Mouse (Mus musculus): Measurements from ENCODE around the gene Il4i1. TPM values are rescaled to one million over a fixed set of nuclear protein-coding genes. Genes with fewer than 3 reads are reported as not detected.

Gene Il4i1
- 1 to 10 TPM; 2.2 to 2.4 TPM for total RNA-seq (2021)

DNA sequence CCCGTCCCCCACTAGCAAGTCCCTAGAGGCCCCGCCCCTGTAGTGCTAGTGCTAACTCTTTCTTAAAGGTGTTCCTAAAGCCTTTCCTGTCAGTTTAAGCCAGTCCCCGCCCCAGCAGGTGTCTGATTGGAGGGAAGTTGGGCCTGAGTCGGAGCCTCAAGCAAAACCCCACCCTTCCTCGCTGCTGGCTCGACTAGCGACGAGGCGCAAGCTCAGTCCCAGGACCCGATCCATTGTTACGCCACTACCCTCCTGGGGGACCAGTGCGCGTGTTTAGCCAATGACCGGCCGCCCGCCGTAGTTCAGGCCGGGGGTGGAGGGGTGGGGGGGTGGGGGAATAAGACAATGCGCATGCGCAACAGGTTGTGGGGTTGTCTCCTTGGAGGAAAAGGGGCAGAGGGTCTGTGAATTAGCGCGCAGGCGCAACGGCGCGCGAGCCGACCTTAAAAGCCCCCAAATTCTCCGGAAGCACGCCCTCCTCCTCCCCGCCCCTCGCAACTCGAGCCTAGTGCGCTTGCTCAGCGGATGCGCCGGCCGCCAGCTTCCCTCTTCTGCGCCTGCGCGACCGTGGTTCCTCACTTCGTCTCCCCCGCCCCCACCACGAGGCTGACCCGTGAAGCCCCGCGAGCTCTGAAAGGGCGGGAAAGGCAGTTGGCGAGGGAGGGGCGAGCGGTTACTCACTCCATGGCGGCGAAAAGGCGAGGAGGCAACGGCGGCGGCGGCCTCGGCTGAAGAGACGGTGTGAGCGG, at the start of gene Il4i1, which contains the start of gene Nup62:
Gene Il4i1, plus strand, starts transcription at position 667 of the 749 bp plus-strand sequence.
Gene Nup62, plus strand, starts transcription at position 368 of the 749 bp plus-strand sequence.
- DNase-seq (ENCODE audit: low spot score in 2 of 2): peak; percentile 98
- intact Hi-C loops (cut with DNase I): loop anchor here (1.0 kb wide), 1 partner anchor 68 kb away; the partner anchor contains the start of gene Vrk3

DNA sequence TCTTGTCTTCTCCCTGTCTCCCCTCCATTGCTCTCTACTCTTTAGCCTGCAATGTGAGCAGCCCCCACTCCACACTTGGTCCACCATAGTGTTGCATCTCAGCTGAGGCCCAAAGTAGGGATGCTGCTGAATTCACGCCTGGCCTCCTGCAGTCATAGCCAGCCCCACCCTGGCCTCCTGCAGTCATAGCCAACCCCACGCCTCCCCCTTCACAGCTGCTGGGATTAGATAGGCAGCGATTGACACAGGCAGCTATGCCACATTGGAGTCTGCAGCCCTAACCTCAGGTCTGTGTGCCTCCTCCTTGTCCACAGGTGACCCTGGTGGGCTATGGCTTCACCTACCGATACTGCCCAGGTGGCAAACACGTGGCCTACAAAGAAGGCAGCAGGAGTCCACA, 48.1 kb upstream of the Il4i1 start:
- no peak for DNase-seq (ENCODE audit: low spot score in 2 of 2)
- intact Hi-C loops (cut with DNase I): no loop called here

DNA sequence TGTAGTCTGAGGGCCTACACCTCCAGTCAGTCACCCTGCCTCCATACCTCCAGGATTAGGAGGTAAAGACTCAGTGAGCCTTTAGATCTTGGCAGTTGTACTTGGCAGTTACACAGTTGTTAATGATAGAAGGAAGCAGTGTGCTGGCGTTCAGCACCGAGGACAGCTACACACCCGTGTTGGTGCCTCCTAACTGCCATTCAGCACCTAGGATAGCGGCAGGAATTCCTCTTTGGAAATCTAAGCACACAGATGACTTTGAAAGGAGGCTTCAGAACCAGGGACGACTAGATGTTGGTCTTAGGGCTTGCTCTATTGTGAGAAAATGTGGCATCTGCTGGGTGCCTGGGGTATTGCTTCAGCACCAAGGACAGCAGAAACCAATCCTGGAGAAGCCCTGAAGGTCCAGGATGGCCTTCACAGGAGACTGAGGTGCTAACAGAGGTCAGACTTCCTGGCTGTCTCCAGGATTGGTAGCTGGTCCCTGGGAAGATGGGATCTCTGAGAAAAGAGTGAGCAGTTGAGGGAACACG, 46.1 kb upstream of the Il4i1 start:
- DNase-seq (ENCODE audit: low spot score in 2 of 2): no peak

DNA sequence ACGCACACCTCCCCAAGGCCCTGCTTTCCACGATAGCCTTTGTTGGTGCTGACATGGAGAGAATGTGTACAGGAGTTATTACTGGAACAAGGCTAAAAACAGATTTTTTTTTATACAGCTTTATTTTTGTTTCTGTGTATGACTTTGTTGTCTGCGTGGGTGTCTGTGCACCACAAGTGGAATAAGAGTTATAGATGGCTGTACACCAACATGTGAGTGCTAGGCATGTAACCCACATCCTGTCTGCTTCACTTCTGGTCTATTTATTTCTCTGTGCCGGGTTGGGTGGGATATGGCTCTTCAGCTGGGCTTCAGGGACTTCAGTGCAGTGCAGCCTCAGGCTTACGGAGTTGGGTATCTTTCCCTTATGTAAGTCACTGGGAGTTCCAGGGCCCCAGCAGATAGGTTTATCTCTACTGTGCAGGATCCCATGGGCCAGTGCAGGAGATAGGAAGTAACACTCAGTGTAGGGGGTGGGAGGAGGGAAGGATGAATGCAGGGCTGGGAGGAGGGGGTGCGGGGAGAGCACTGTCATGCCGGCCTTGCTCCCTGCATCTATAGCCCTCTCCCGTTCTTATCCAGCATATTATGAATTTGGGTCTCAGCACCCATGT, 43.5 kb upstream of the Il4i1 start:
- intact Hi-C loops (cut with DNase I): no loop called here
- DNase-seq (ENCODE audit: low spot score in 2 of 2): no peak

More for the DNA sequence above, 46.1 kb upstream of the Il4i1 start:
- intact Hi-C loops (cut with DNase I): no loop called here

DNA sequence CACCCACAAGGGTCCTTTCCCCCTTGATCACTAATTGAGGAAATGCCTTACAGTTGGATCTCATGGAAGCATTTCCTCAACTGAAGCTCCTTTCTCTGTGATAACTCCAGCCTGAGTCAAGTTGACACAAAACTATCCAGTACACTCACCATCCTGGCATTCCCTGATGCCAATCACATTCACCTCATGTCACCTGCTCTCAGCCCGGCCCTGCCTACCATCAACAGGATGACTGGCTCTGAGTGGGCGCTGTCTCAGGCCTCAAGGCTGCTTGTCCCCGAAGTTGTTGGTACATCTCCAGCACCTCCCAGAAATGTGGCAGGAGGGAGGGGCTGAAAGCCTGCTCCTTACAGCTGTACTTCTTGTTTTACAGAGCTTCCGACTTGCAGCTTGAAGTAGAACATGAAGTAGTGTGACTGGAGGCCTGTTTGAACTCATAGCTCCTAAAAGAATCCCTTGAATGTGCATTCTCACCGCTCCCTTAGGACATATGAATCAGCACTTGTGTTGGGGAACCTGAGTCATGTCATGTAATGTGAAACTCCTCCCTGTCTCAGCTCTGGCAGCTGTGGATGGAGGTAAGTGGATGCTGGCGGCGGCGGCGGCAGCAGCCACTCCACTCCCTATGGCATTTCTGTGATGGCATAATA, 39.2 kb upstream of the Il4i1 start:
- intact Hi-C loops (cut with DNase I): no loop called here
- no peak for DNase-seq (ENCODE audit: low spot score in 2 of 2)

DNA sequence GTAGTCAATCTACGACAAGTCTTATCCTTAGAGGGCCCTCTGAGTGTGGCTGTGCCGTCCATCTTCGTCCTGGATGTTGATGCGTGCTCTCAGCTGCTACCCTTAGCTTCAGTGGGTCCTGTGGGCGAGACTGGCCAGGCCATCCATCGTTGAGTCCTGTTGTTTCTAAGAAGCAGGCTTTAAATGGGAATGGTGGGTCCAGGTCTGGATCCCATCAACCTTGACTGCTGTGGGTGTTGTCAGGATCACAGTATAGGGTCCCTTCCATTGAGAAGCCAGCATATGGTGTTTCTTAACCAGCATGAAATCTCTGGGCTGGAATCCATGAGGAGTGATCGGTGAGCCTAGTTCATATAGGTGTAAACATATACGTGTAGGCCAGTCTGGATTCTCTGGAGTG, 36.1 kb upstream of the Il4i1 start:
- intact Hi-C loops (cut with DNase I): no loop called here
- DNase-seq (ENCODE audit: low spot score in 2 of 2): no peak

DNA sequence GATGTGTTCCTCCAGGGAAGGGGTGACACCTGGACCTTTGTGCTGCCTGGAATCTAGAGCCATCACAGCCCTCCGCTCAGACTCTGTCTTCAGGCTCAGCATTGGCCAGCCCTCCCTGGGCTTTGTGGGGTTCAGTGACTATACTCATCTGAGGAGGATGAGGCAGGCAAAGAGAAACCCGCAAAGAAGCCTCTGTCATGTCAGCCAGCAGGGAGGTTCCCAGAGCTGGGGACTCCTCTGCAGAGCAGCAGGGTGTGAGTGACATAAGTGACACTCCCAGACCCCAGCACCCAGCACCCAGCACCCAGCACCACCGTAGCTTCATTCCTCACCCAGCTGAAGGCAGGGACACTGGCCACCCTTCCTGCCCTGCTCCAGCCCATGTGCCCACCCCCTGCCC, 26.7 kb upstream of the Il4i1 start:
- DNase-seq (ENCODE audit: low spot score in 2 of 2): no peak
- intact Hi-C loops (cut with DNase I): loop anchor here (5.0 kb wide), 1 partner anchor 77 kb away; no protein-coding TSS in a partner anchor

DNA sequence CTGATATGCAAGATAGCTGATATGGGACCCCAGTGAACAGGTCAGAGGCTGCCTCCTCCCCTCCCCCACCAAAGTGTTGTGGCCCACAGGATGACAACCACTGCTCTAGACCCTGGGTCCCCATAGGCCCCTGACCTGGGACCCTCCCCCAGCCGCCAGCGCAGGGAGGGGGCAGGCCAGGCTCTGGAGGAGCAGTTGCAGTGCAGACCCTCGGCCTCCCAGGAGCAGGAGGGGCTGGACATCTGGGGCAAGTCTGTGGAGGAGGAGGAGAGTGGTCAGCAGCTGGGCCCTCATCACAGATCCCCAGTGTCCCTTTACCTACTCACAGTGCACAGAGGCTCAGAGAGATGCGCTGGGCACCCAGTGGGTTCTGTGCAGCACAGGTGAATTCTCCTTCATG, 26.1 kb upstream of the Il4i1 start:
- no peak for DNase-seq (ENCODE audit: low spot score in 2 of 2)
- intact Hi-C loops (cut with DNase I): no loop called here

DNA sequence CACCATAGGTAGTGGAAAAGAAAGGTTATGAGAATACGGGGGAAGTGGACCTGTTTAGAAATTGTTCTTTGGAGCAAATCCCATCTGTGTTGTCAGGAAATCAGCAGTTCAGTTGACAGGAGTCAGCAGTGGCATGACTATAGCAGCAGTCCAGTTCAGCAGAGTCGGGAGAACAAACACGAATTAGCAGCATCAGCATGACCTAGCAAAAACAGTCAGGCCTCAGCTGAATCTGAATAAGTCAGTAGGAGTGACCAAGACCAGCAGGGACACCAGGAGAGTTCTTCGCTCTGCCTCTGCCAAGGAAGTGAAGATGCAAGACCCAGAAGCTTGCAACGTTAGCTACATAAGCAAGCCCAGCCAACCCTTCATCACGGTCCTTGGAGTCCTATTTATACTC, 23.4 kb upstream of the Il4i1 start:
- intact Hi-C loops (cut with DNase I): no loop called here
- DNase-seq (ENCODE audit: low spot score in 2 of 2): no peak

DNA sequence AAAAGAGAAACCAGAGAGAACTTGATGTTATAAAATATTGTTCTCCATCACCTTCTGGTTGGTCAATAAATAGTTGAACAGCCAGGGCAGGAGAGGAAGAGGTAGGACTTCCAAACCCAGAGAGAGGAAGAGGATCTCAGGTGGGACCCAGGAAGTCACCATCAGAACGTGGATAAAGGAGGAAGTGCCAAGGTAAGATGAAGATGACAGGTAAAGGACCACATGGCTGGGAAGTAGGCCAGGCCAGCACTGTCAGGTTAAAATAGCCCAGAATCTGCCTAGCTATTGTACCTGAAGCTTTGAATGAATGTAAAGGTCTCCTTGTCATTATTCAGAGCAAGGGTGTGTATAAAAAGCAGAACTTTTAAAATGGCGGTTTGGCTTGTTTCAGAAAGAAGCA, 7.3 kb upstream of the Il4i1 start:
- DNase-seq (ENCODE audit: low spot score in 2 of 2): no peak
- intact Hi-C loops (cut with DNase I): no loop called here

DNA sequence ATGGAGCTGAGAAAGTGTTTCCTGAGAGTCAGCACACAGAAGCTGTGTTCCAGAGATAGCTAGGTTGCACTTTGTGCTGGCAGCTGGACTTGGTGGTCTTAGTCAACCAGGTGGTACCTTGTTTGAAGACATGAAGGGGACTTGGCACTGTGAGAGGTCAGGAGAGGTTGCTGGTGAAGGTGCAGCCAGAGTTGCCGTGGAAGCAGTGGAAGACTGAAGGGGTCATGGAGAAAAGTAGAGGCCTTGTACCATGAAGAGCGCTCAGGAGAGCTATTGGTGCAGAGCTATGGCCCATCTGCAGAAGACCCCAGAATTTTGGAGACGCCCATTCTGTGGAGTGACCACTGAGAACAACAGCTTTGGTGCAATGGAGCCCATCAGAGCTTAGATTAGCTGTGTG, 6.7 kb upstream of the Il4i1 start:
- intact Hi-C loops (cut with DNase I): no loop called here

DNA sequence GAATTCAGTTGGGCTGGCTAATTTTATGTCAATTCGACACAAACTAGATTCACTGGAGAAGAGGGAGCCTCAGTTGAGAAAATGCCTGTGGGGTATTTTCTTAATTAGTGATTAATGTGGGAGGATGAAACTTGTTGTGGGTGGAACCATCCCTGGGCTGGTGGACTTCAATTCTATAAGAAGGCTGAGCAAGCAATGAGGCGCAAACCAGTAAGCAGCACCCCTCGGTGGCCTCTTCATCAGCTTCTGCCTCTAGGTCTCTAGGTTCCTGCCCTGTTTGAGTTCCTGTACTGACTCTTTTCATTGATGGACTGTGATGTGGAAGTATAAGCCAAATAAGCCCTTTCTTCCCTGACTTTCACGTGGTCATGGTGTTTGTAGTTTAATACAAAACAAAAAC, 5.8 kb upstream of the Il4i1 start:
- intact Hi-C loops (cut with DNase I): no loop called here
- DNase-seq (ENCODE audit: low spot score in 2 of 2): no peak

More for the DNA sequence above, 6.7 kb upstream of the Il4i1 start:
- DNase-seq (ENCODE audit: low spot score in 2 of 2): no peak

DNA sequence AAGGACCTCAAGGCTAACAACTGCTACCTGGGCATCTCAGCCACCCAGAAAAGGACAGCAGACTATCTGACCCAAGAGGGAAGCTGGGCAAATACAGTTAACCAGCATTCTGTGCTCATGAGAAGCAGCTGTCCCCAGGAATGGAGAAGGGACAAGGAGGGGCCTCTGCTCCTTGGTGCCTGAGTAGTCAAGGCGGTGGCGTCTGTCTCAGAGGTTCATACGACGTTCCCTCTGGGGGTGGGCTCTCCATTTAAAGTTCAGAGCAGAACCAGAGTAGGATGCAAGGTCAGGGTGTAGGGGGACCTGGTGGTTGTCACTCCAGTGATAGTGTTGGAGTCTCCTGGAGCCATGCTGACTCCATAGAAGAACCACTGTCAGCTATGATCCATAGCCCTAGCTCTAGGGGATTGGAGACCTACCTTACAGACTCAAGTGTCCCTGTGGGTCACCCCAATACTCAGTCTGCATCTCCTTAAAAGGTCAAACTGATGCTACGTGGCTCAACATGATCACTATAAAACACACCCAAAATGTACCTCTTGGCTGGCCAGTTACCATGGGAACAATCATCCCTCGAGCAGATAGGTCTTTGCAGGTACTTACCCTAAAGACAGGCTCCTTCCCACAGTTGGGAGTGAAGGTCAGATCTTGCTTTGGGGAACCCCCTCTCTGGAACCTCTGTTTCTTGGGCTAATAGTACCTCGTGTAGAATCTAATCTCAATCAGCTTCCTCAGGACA, 5.2 kb upstream of the Il4i1 start:
- DNase-seq (ENCODE audit: low spot score in 2 of 2): no peak
- intact Hi-C loops (cut with DNase I): no loop called here

DNA sequence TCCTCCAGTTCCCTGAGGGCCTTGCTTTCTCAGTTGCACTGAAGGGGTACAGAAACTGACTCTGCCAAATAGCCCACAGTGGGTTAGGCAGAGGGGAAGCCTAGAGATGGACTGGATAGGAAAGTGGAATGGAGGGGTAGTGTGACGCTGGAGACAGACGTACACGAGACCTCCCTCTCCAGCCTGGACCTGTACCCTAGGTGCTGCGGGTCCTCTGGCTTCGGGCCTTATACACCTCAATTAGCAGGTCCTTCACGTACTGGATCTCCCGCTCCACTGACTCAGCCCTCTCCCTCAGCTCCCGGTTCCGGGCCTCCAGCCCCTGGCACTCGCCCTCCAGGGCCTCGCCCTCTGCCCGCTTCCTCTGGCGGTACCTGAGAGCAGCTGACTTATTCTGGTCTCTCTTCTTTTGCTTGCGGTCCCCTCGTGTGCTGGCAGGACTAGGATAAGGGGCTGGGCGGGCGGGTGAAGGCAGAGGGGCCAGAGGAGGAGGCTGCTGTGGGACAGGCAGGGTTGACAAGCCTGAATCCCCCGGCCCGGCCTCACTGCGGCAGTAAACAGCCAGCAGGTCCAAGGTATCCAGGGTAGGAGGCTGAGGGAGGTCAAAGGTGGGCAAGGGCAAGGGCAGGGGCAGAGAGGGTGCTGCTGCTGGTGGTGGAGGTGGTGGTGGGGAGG, 3.4 kb upstream of the Il4i1 start:
- intact Hi-C loops (cut with DNase I): no loop called here
- no peak for DNase-seq (ENCODE audit: low spot score in 2 of 2)

DNA sequence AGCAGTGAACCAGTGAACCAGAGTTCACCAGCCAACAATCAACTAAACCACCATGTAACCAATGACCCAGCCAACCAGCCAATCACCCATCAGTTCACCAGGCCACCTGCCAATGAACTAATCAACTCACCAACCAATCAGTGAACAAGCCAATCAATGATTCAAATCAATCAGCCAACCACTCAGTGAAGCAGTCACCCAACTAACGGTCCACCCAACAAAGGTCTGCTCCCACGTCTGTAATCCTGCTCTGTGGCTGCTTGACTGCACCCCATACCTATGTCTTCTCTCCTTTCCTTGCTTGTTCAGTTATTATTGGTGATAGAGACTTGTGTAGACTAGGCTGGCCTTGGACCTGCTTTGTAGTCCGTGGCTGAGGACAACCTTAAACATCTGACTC, 2.2 kb upstream of the Il4i1 start:
- DNase-seq (ENCODE audit: low spot score in 2 of 2): no peak
- intact Hi-C loops (cut with DNase I): no loop called here

DNA sequence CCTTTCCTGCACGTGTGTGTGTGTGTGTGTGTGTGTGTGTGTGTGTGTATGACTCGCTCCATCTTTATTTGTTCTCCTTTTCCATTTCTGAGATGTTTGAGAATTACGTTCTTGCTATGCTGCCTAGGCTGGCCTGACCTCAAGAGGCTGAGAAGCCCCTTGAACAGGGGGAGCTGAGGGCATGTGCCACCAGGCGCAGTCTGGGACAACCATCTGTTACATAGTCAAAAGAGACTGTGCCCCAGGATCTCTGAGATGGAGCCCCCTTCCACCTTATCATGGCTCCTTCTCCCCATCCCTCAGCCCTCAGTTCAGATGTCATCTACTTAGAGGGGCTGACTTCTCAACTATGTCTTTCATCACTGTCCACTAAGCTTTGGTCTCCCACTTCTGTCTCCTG, 1.8 kb upstream of the Il4i1 start:
- intact Hi-C loops (cut with DNase I): no loop called here
- no peak for DNase-seq (ENCODE audit: low spot score in 2 of 2)

DNA sequence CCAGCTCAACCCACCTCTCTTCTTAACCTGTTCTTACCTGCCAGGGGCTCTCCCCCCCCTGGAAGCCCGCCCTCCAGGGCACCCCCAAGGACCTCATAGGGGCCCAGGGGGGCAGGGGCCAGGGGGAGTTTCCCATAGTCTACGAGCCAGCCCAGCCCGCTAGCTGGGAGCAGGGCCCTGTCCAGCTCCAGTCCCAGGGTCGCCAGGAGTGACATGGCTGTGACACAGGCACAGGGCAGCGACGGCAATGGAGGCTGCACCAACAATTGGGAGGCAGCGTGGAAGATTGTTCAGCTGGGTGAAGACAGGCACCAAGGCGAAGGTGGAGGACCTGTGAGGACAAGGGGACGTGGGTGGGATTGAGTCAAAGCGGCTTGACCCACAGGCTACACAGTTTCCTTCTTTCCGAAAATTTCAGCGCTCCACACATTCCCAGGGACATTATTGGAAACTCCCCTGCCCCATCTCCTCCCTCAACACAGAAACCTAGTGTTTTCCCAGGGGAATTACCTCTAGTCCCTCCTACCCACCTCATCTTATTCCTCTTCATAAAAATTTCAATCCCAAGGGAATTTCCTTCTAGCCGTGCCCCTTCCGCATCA, 1.1 kb upstream of the Il4i1 start:
- no peak for DNase-seq (ENCODE audit: low spot score in 2 of 2)
- intact Hi-C loops (cut with DNase I): no loop called here

DNA sequence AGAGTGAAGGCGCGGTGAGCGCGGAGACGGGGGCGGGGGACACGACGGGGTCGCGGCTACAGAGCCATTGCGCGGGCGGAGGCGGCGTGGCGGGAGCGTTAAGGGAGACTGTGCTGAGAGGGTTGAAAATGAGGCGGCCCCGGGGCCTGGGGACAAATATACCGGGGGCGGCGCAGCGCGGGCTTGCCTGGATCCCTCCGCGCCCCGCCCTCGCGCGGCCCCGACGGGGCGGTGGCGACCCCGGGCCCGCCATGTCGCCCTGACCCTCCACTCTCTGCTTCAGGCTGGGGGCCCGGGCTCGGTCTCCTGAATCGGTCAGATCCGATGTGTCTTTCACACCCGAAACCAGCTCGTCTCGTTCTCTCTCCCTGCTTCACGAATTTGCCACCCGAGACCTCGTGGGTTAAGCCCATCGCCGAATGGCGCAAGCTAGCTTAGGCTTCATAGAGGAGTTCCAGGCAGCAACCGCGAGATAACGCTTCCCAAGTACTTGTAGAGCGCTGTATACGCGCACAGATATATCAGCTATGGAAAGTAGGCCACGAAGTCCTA, 359 bp downstream of the Il4i1 start, which contains the start of gene Atf5:
Gene Atf5, minus strand, starts transcription at position 189 of the 552 bp plus-strand sequence.
- DNase-seq (ENCODE audit: low spot score in 2 of 2): peak in 1 of 2 experiments; percentile 57
- intact Hi-C loops (cut with DNase I): loop anchor here (1.0 kb wide), 1 partner anchor 68 kb away; the partner anchor contains the start of gene Vrk3
